Mouse (Mus musculus): ENCODE results near the gene Kat6b.

GRCm38 (mm10) chr14:21673100-21673499, 191.9 kb downstream of the Kat6b start:
- no peak for TF ChIP-seq CTCF (conservative IDR thresholded peaks at IDR 0.05; ENCODE audit: insufficient read depth, insufficient read length, low read depth, low read length)
- no peak for TF ChIP-seq POLR2A (IDR thresholded peaks at IDR 0.05; ENCODE audit: low read depth, low read length)

Data from kidney, adult 2 months (tissue).